Mouse (Mus musculus): Measurements from ENCODE around the gene Gstp3.

The Gstp3 gene

GRCm38 (mm10) chr19:4088146-4088545 is 28.8 kb upstream of the Gstp3 start:
- DNase-seq = no peak

GRCm38 (mm10) chr19:4087090-4087489 is 27.7 kb upstream of the Gstp3 start:
- DNase-seq = peak; percentile 78

- DNase-seq = peak; percentile 82
These were observed 26.8 kb upstream of the Gstp3 start for GRCm38 (mm10) chr19:4086156-4086555.

GRCm38 (mm10) chr19:4084984-4085383 is 25.6 kb upstream of the Gstp3 start:
- DNase-seq = no peak

GRCm38 (mm10) chr19:4083826-4084225 is 24.5 kb upstream of the Gstp3 start:
- peak; percentile 89 for DNase-seq

- DNase-seq = peak; percentile 79
These were observed 23.9 kb upstream of the Gstp3 start for GRCm38 (mm10) chr19:4083316-4083715.

- DNase-seq = peak; percentile 87
These were observed 23.0 kb upstream of the Gstp3 start for GRCm38 (mm10) chr19:4082219-4082965.

- peak; percentile 86 for DNase-seq
These were observed 22.0 kb upstream of the Gstp3 start, which contains the start of gene Cabp2 for GRCm38 (mm10) chr19:4081394-4081793. TSS of gene Cabp2 (plus strand) at chr19:4081578.

- DNase-seq = peak; percentile 85
These were observed 21.2 kb upstream of the Gstp3 start for GRCm38 (mm10) chr19:4080511-4081009.

- peak; percentile 79 for DNase-seq
These were observed 20.2 kb upstream of the Gstp3 start for GRCm38 (mm10) chr19:4079594-4079993.

- no peak for DNase-seq
These were observed 16.2 kb upstream of the Gstp3 start for GRCm38 (mm10) chr19:4075531-4075930.

GRCm38 (mm10) chr19:4072706-4073424 is 13.5 kb upstream of the Gstp3 start:
- no peak for DNase-seq

- no peak for DNase-seq
These were observed 12.0 kb upstream of the Gstp3 start for GRCm38 (mm10) chr19:4071406-4071805.

GRCm38 (mm10) chr19:4070756-4071155 is 11.4 kb upstream of the Gstp3 start:
- DNase-seq = no peak

GRCm38 (mm10) chr19:4070311-4070710 is 10.9 kb upstream of the Gstp3 start:
- no peak for DNase-seq

- DNase-seq = no peak
These were observed 9.5 kb upstream of the Gstp3 start for GRCm38 (mm10) chr19:4068717-4069410.

GRCm38 (mm10) chr19:4068242-4068641 is 8.9 kb upstream of the Gstp3 start:
- peak; percentile 10 for DNase-seq

- DNase-seq = no peak
These were observed 7.5 kb upstream of the Gstp3 start for GRCm38 (mm10) chr19:4066877-4067276.

GRCm38 (mm10) chr19:4066280-4066679 is 6.9 kb upstream of the Gstp3 start:
- peak; percentile 80 for DNase-seq

- peak; percentile 95 for DNase-seq
These were observed 5.1 kb upstream of the Gstp3 start for GRCm38 (mm10) chr19:4064501-4064900.

GRCm38 (mm10) chr19:4063357-4063756 is 4.0 kb upstream of the Gstp3 start:
- peak; percentile 19 for DNase-seq

- DNase-seq = peak; percentile 83
These were observed 1.6 kb upstream of the Gstp3 start for GRCm38 (mm10) chr19:4060899-4061465.

Data from heart, adult 11 months (tissue).